Mouse (Mus musculus): ENCODE results near the gene Hdgfl1. TPM values are rescaled to one million over a fixed set of nuclear protein-coding genes. Genes with fewer than 3 reads are reported as not detected.

The Hdgfl1 gene
- polyA plus RNA-seq (2015; fragmentation: Nextera tagmentation; extraction: Ambion mirVana): not detected in 2 replicates

DNA sequence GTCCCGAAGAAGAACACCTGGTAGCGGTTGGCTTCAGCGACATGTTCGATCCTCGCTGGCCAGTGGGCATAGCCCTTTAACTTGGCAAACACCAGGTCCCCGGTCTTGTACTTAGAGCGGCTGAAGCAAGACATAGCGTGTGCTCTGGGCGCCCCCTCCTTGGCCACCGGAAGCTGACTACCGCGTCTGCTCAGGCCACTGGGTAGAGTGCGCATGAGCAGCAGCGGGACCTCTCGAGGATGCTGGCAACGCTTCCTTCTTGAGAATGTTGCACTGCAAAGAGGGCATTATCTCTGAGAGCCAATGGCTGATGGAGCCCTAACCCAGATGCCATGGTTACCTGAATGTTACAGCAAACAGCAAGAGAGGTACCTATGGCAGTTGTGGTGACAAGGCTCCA, at the start of gene Hdgfl1:
TSS of gene Hdgfl1 (minus strand) at position 211 of the 400 bp plus-strand sequence.
- H3K4me3 ChIP-seq (ENCODE audit: low read length): no peak within 1 kb of the TSS
- no peak within 1 kb of the TSS for H3K4me2 ChIP-seq (ENCODE audit: low read depth, low read length)
- no peak for ATAC-seq (replicated peaks; ENCODE audit: extremely low read depth, insufficient read depth, low FRiP score)
- WGBS: 93% methylated on average over 16 of the region's 16 CpGs
- no peaks in the 10 kb centered on the region for H3K4me1 ChIP-seq (ENCODE audit: control insufficient read depth, insufficient read depth, low read length)
- H3K27me3 ChIP-seq (ENCODE audit: control insufficient read depth, insufficient read depth, low read length): no peaks in the 10 kb centered on the region
- H3K9ac ChIP-seq (ENCODE audit: low read length): no peak within 1 kb of the TSS
- no peaks in the 10 kb centered on the region for H3K36me3 ChIP-seq (ENCODE audit: control insufficient read depth, insufficient read depth)
- H3K9me3 ChIP-seq (replicated peaks; ENCODE audit: control insufficient read depth, low read length): no peaks in the 10 kb centered on the region
- no peak within 1 kb of the TSS for H3K27ac ChIP-seq (ENCODE audit: low read length)

DNA sequence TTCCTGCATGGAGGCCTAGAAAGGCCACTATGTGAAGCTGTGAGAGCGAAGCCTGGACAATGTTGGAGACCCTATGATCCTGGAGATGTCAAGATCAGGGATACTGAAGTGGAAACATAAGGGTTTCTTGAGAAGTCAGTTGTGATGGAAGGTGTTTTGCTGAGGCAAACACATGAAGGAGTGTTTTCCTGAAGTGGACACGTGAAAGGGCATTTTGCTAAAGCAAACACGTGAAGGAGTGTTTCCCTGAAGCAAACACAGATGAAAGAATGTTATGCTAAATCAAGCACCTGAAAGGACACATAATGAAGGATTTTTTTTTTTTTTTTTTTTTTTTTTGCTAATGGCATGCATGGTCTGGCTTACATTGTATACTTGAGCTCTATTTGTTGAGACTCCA, 25.5 kb upstream of the Hdgfl1 start:
- Histone ChIP-seq H3K36me3 (ENCODE audit: control insufficient read depth, insufficient read depth) (no peaks in the 10 kb centered on the region), H3K9ac (ENCODE audit: low read length) (no peak overlapping the region), H3K4me2 (ENCODE audit: low read depth, low read length) (no peak overlapping the region), H3K4me3 (ENCODE audit: low read length) (no peak overlapping the region), H3K27ac (ENCODE audit: low read length) (no peak overlapping the region), H3K9me3 (replicated peaks; ENCODE audit: control insufficient read depth, low read length) (no peaks in the 10 kb centered on the region), H3K4me1 (ENCODE audit: control insufficient read depth, insufficient read depth, low read length) (no peaks in the 10 kb centered on the region), H3K27me3 (ENCODE audit: control insufficient read depth, insufficient read depth, low read length) (no peaks in the 10 kb centered on the region)
- 76% methylated on average over 3 of the region's 3 CpGs for WGBS
- no peak for ATAC-seq (replicated peaks; ENCODE audit: extremely low read depth, insufficient read depth, low FRiP score)

DNA sequence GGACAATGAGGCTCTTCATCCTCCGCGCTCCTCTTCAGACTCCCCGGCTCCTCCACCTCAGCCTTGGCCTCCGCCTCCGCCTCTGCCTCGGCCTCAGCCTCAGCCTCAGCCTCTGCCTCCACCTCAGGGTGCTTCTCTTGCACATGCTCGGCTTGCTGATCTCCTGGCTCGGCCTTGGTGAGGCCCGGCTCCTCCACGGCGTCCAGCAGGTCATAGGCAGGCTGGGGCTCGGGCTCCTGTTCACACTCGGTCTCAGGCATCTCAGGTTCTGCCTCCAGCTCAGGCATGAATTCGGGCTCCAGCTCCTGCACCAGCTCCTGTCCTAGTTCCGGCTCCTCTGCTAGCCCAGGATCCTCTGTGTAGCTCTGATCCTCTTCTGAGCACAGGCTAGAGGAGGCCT, 541 bp downstream of the Hdgfl1 start:
- Histone ChIP-seq H3K4me1 (ENCODE audit: control insufficient read depth, insufficient read depth, low read length) (no peaks in the 10 kb centered on the region), H3K4me2 (ENCODE audit: low read depth, low read length) (no peak overlapping the region), H3K4me3 (ENCODE audit: low read length) (no peak overlapping the region), H3K27me3 (ENCODE audit: control insufficient read depth, insufficient read depth, low read length) (no peaks in the 10 kb centered on the region), H3K9ac (ENCODE audit: low read length) (no peak overlapping the region), H3K36me3 (ENCODE audit: control insufficient read depth, insufficient read depth) (no peaks in the 10 kb centered on the region), H3K27ac (ENCODE audit: low read length) (no peak overlapping the region), H3K9me3 (replicated peaks; ENCODE audit: control insufficient read depth, low read length) (no peaks in the 10 kb centered on the region)
- ATAC-seq (replicated peaks; ENCODE audit: extremely low read depth, insufficient read depth, low FRiP score): no peak
- 90% methylated on average over 15 of the region's 15 CpGs for WGBS

DNA sequence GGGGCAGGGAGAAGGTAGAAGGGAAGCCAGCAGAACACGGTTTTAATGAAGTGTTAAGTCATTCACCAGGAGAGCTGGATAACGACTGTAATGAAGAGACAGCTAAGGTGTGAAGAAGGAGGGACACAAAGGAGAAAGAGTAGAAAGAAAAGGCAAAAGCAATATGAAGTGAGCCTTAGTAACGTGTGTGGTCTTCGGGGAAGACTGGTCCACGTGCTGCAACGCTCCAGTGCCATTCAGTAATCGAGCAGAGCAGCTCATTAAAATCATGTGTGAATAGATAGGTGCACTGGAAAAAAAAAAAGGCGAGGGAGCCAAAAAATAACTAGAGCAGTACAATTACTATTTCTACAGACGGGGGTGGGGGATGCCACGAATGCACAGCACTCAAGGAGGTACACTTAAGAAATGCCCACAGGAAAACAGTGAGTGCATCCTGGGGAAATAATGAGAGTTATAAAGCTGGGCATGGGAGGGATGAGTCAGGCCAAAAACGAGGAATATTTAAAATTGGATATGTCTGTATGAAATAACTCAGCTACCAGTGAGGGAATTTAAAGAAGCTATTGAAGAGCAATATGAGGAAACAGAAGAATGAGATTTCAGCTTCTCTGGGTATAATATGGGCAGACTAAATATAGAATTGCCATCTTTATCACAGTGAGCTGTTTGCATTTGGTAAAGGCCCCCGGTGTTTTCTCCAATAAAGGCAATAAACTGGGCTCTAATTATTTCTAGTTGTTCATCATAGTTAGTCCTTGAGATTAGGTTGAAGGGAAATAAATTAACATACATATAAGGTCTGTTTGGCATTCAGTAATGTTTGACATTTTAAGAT, 7.8 kb downstream of the Hdgfl1 start:
- WGBS: 66% methylated on average over 12 of the region's 12 CpGs
- Histone ChIP-seq H3K27ac (ENCODE audit: low read length) (no peak overlapping the region), H3K4me3 (ENCODE audit: low read length) (no peak overlapping the region), H3K4me1 (ENCODE audit: control insufficient read depth, insufficient read depth, low read length) (no peaks in the 10 kb centered on the region), H3K9me3 (replicated peaks; ENCODE audit: control insufficient read depth, low read length) (no peaks in the 10 kb centered on the region), H3K9ac (ENCODE audit: low read length) (no peak overlapping the region), H3K27me3 (ENCODE audit: control insufficient read depth, insufficient read depth, low read length) (no peaks in the 10 kb centered on the region), H3K36me3 (ENCODE audit: control insufficient read depth, insufficient read depth) (no peaks in the 10 kb centered on the region), H3K4me2 (ENCODE audit: low read depth, low read length) (no peak overlapping the region)
- no peak for ATAC-seq (replicated peaks; ENCODE audit: extremely low read depth, insufficient read depth, low FRiP score)

DNA sequence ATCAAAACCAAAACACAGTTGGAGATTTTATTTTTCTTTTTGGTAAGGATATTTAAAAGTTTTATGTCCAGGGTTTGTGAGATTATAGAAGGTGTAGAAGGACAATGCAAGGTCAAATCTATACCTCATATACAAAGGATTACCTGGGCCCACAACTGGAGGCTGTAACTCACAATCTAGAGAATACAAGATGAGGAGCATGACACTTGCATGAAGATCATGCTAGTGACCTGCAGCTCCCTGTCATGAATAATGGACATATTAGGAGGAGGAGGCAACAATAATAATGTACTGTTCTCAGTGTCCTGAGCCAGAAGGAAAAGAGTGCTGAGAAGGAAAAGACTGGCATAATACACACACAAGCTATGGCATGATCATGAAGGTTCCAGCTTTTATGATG, 17.1 kb downstream of the Hdgfl1 start:
- H3K27me3 ChIP-seq (ENCODE audit: control insufficient read depth, insufficient read depth, low read length): no peaks in the 10 kb centered on the region
- no peak overlapping the region for H3K27ac ChIP-seq (ENCODE audit: low read length)
- no peak for ATAC-seq (replicated peaks; ENCODE audit: extremely low read depth, insufficient read depth, low FRiP score)
- no peaks in the 10 kb centered on the region for H3K4me1 ChIP-seq (ENCODE audit: control insufficient read depth, insufficient read depth, low read length)
- H3K9ac ChIP-seq (ENCODE audit: low read length): no peak overlapping the region
- H3K36me3 ChIP-seq (ENCODE audit: control insufficient read depth, insufficient read depth): no peaks in the 10 kb centered on the region
- no peak overlapping the region for H3K4me3 ChIP-seq (ENCODE audit: low read length)
- H3K4me2 ChIP-seq (ENCODE audit: low read depth, low read length): no peak overlapping the region
- H3K9me3 ChIP-seq (replicated peaks; ENCODE audit: control insufficient read depth, low read length): no peaks in the 10 kb centered on the region

DNA sequence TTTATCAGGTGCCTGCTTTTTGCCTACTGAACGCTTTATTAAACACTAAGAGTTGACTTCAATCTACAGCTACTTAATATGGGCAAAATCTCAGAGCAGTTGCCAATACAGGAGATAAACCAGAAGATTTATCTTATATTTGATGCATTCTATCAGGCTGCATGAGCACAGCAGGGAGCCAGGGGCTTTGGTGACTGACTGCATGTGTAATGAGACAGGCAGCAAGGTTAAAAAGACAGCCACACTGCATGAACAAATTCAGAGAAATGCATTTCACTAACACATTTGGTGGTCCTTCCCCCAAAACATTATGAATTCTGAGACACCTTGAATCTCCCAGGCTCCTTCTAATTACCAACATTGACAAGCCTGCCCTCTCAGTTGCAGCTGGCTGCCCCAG, 17.6 kb downstream of the Hdgfl1 start:
- Histone ChIP-seq H3K27me3 (ENCODE audit: control insufficient read depth, insufficient read depth, low read length) (no peaks in the 10 kb centered on the region), H3K9me3 (replicated peaks; ENCODE audit: control insufficient read depth, low read length) (no peaks in the 10 kb centered on the region), H3K27ac (ENCODE audit: low read length) (no peak overlapping the region), H3K4me2 (ENCODE audit: low read depth, low read length) (no peak overlapping the region), H3K36me3 (ENCODE audit: control insufficient read depth, insufficient read depth) (no peaks in the 10 kb centered on the region), H3K4me3 (ENCODE audit: low read length) (no peak overlapping the region), H3K9ac (ENCODE audit: low read length) (no peak overlapping the region), H3K4me1 (ENCODE audit: control insufficient read depth, insufficient read depth, low read length) (no peaks in the 10 kb centered on the region)
- ATAC-seq (replicated peaks; ENCODE audit: extremely low read depth, insufficient read depth, low FRiP score): no peak
- WGBS: 90% methylated on average over 1 of the region's 1 CpGs

DNA sequence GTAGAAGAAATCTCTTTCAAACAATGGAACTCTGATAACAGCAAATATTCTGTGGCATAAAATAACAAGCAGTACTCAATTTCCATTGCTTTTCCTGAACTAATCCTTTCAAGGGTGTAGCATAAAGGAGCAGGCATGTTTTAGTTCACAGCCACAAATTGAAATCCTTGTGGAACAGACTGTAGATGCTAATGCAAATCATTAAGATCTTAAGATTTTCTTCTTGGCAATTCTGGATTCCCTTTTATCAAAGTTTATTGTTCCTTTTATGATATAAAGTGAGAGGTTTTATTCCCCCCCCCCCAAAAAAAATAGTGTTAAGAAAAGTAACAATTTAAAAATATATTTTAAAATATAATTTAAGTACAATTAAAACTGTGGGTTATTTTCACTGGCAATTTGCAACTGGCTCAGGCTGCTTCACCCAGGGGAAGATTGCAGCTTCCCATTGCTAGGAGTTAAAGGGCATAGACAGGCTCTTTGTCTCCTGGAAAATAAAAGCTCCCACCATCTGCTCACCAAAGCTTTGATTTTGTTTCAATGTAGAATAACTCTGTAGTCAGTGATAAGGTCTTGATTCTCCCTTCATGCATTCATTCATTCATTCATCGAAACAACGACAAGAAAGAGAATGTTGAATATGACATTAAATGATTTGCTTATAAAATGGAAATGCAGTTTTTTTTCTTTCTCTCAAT, 24.1 kb downstream of the Hdgfl1 start:
- Histone ChIP-seq H3K9me3 (replicated peaks; ENCODE audit: control insufficient read depth, low read length) (no peaks in the 10 kb centered on the region), H3K4me2 (ENCODE audit: low read depth, low read length) (no peak overlapping the region), H3K27ac (ENCODE audit: low read length) (no peak overlapping the region), H3K4me1 (ENCODE audit: control insufficient read depth, insufficient read depth, low read length) (no peaks in the 10 kb centered on the region), H3K9ac (ENCODE audit: low read length) (no peak overlapping the region), H3K4me3 (ENCODE audit: low read length) (no peak overlapping the region), H3K27me3 (ENCODE audit: control insufficient read depth, insufficient read depth, low read length) (no peaks in the 10 kb centered on the region), H3K36me3 (ENCODE audit: control insufficient read depth, insufficient read depth) (no peaks in the 10 kb centered on the region)
- ATAC-seq (replicated peaks; ENCODE audit: extremely low read depth, insufficient read depth, low FRiP score): no peak
- WGBS: 95% methylated on average over 2 of the region's 2 CpGs

DNA sequence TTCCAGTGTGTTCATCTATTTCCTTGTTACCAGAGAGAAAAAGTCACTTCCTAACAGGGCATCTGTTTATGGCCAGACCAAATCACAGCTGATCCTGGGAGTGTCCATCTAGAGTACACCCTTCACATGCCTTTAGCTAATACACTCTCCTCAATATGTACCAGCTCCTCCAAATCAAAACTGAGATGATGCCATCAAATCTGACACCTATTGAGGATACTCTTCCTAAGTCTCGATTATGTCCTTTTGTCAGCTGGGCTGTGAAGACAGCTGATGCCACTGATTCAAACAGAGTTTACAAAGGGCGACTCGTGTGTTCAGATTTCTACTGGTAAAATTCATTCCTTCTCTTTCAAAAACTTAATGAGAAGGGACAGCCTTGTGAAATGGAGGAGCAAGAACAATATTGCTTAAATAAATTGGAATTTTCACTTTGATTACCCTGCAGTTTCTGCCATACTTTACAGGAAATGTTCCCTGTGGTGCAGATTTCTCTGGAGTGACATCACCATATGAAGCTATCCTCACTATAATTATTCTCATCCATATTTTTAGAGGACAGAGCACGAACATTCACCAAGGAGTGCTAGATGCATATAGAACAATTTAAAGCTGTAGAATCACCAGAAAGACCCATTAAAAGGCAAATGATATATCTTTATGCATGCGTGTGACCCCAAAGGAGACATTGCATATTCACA, 24.8 kb downstream of the Hdgfl1 start:
- 70% methylated on average over 5 of the region's 5 CpGs for WGBS
- no peak overlapping the region for H3K9ac ChIP-seq (ENCODE audit: low read length)
- H3K36me3 ChIP-seq (ENCODE audit: control insufficient read depth, insufficient read depth): no peaks in the 10 kb centered on the region
- H3K27me3 ChIP-seq (ENCODE audit: control insufficient read depth, insufficient read depth, low read length): no peaks in the 10 kb centered on the region
- ATAC-seq (replicated peaks; ENCODE audit: extremely low read depth, insufficient read depth, low FRiP score): no peak
- no peaks in the 10 kb centered on the region for H3K9me3 ChIP-seq (replicated peaks; ENCODE audit: control insufficient read depth, low read length)
- H3K27ac ChIP-seq (ENCODE audit: low read length): no peak overlapping the region
- H3K4me1 ChIP-seq (ENCODE audit: control insufficient read depth, insufficient read depth, low read length): no peaks in the 10 kb centered on the region
- no peak overlapping the region for H3K4me3 ChIP-seq (ENCODE audit: low read length)
- no peak overlapping the region for H3K4me2 ChIP-seq (ENCODE audit: low read depth, low read length)

DNA sequence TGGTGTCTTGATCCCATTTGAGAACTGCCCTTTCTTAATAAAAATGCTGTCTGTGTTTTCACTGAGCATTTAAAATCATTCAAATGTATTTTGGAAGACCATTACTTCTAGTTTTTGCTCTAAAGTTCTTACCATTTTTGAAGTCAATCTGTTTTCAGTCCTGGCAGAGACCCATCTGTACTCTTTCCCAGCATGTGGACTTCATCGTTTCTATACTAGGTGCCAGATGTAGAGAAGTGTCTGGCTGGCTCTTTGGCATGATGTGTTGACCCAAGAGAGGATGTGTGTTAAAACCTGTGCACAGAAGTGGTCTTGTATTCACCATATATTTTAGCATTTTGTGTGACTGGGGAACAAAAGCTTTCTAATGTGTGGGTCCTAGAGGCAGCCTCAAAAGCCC, 25.9 kb downstream of the Hdgfl1 start:
- no peaks in the 10 kb centered on the region for H3K27me3 ChIP-seq (ENCODE audit: control insufficient read depth, insufficient read depth, low read length)
- 61% methylated on average over 1 of the region's 1 CpGs for WGBS
- no peak for ATAC-seq (replicated peaks; ENCODE audit: extremely low read depth, insufficient read depth, low FRiP score)
- no peaks in the 10 kb centered on the region for H3K36me3 ChIP-seq (ENCODE audit: control insufficient read depth, insufficient read depth)
- H3K4me2 ChIP-seq (ENCODE audit: low read depth, low read length): no peak overlapping the region
- no peaks in the 10 kb centered on the region for H3K9me3 ChIP-seq (replicated peaks; ENCODE audit: control insufficient read depth, low read length)
- no peak overlapping the region for H3K9ac ChIP-seq (ENCODE audit: low read length)
- no peaks in the 10 kb centered on the region for H3K4me1 ChIP-seq (ENCODE audit: control insufficient read depth, insufficient read depth, low read length)
- no peak overlapping the region for H3K4me3 ChIP-seq (ENCODE audit: low read length)
- no peak overlapping the region for H3K27ac ChIP-seq (ENCODE audit: low read length)

All from heart, embryonic 16.5 days (tissue).